ENCODE assay signal across 15 mouse cellular contexts in genomic region chr8:90245187-90245586, GRCm38 (mm10).
DNase-seq lines count a peak whose midpoint lies in the region; ATAC-seq lines count a peak whose summit lies in the region.
"Had no signal": no experiment of that assay in that cellular context is flagged by ENCODE, and none has a peak within 500 bp of the region (broad histone marks: within the 10 kb centered on the region; RNA-seq: fewer than 3 reads in every experiment).

No protein-coding gene starts in this region.

- DNase-seq in limb, embryonic 10.5 days (ENCODE audit: low spot score), result no peak
- DNase-seq in hindbrain, embryonic 11.5 days (ENCODE audit: low spot score), result no peak
- DNase-seq in midbrain, embryonic 11.5 days (ENCODE audit: low spot score, missing footprints), result peak; percentile 91
- no peak for DNase-seq in gastrocnemius, postnatal 4 days (ENCODE audit: low spot score in 2 of 2)
- no peak for DNase-seq in gastrocnemius, postnatal 36 days
- DNase-seq in adipocyte (ENCODE audit: low spot score), result no peak
- DNase-seq: adrenal gland, postnatal 10 days; lung, embryonic 14.5 days; right cerebral cortex, postnatal 14 days had no signal

- H3K27me3 ChIP-seq in limb, embryonic 12.5 days, result peaks cover 24% of the 10 kb centered on the region
- peaks cover 15% of the 10 kb centered on the region; the same call in 1 of the 2 replicates for H3K27me3 ChIP-seq in limb, embryonic 10.5 days (ENCODE audit: low read depth, poor library complexity, severe bottlenecking)
- H3K27me3 ChIP-seq in hindbrain, embryonic 11.5 days (ENCODE audit: control insufficient read depth, insufficient read depth, low read length), result no peaks in the 10 kb centered on the region
- H3K27me3 ChIP-seq in midbrain, embryonic 11.5 days (ENCODE audit: control insufficient read depth, insufficient read depth, low read length), result no peaks in the 10 kb centered on the region
- H3K27me3 ChIP-seq in neural tube, embryonic 13.5 days, result no peaks in the 10 kb centered on the region
- H3K27me3 ChIP-seq: CH12.LX; heart, embryonic 13.5 days; liver, embryonic 12.5 days had no signal

- 0 out of 2 replicates have a peak overlapping the region, but pooled peaks have one; percentile 7 for H3K4me2 ChIP-seq in limb, embryonic 12.5 days
- no peak overlapping the region; the same call in 1 of the 2 replicates for H3K4me2 ChIP-seq in hindbrain, embryonic 11.5 days (replicated peaks; ENCODE audit: low read depth, low read length)
- no peak overlapping the region for H3K4me2 ChIP-seq in midbrain, embryonic 11.5 days
- H3K4me2 ChIP-seq in neural tube, embryonic 13.5 days, result 0 out of 2 replicates have a peak overlapping the region, but pooled peaks have one; percentile 5
- H3K4me2 ChIP-seq: heart, embryonic 13.5 days; liver, embryonic 12.5 days; lung, embryonic 14.5 days had no signal

- WGBS in limb, embryonic 12.5 days, result 59% methylated on average over 5 of the region's 5 CpGs
- WGBS in limb, embryonic 10.5 days, result 75% methylated on average over 5 of the region's 5 CpGs
- WGBS in hindbrain, embryonic 11.5 days, result 46% methylated on average over 5 of the region's 5 CpGs
- 51% methylated on average over 5 of the region's 5 CpGs for whole genome bisulfite sequencing in midbrain, embryonic 11.5 days
- 29% methylated on average over 5 of the region's 5 CpGs for WGBS in neural tube, embryonic 13.5 days

- H3K9me3 ChIP-seq in limb, embryonic 12.5 days, result no peaks in the 10 kb centered on the region
- no peaks in the 10 kb centered on the region for H3K9me3 ChIP-seq in limb, embryonic 10.5 days (replicated peaks)
- H3K9me3 ChIP-seq in hindbrain, embryonic 11.5 days (ENCODE audit: control insufficient read depth, low read length), result no peaks in the 10 kb centered on the region
- no peaks in the 10 kb centered on the region for H3K9me3 ChIP-seq in midbrain, embryonic 11.5 days (ENCODE audit: control insufficient read depth, low read length)
- H3K9me3 ChIP-seq in neural tube, embryonic 13.5 days, result no peaks in the 10 kb centered on the region
- H3K9me3 ChIP-seq: heart, embryonic 13.5 days; liver, embryonic 12.5 days had no signal

- H3K27ac ChIP-seq in limb, embryonic 12.5 days, result no peak overlapping the region
- H3K27ac ChIP-seq in limb, embryonic 10.5 days, result no peak overlapping the region
- peak overlapping the region; percentile 87 for H3K27ac ChIP-seq in hindbrain, embryonic 11.5 days (ENCODE audit: low read depth, low read length)
- peak overlapping the region; percentile 49 for H3K27ac ChIP-seq in midbrain, embryonic 11.5 days (ENCODE audit: low read depth, low read length)
- H3K27ac ChIP-seq in neural tube, embryonic 13.5 days (replicated peaks), result peak overlapping the region; percentile 84
- H3K27ac ChIP-seq: heart, embryonic 13.5 days; liver, embryonic 12.5 days; stomach, postnatal 0 days had no signal

- ATAC-seq in limb, embryonic 12.5 days (ENCODE audit: insufficient number of reproducible peaks, insufficient read depth, low FRiP score, low TSS enrichment, low read depth), result no peak
- 0 out of 2 replicates have a peak, but pooled peaks have one; percentile 29 for ATAC-seq in hindbrain, embryonic 11.5 days (ENCODE audit: low FRiP score)
- ATAC-seq in midbrain, embryonic 11.5 days (ENCODE audit: low FRiP score), result no peak
- ATAC-seq in neural tube, embryonic 13.5 days (ENCODE audit: low read depth), result no peak; the same call in 1 of the 2 replicates
- ATAC-seq: liver, embryonic 12.5 days had no signal

- peaks cover 9% of the 10 kb centered on the region for H3K36me3 ChIP-seq in limb, embryonic 12.5 days
- peaks cover 8% of the 10 kb centered on the region for H3K36me3 ChIP-seq in limb, embryonic 10.5 days
- H3K36me3 ChIP-seq in hindbrain, embryonic 11.5 days (ENCODE audit: control insufficient read depth, insufficient read depth, low read length), result 0 out of 2 replicates have a peak, but pooled peaks cover 3% of the 10 kb centered on the region
- peaks cover 5% of the 10 kb centered on the region; the same call in 1 of the 2 replicates for H3K36me3 ChIP-seq in midbrain, embryonic 11.5 days (ENCODE audit: control insufficient read depth, insufficient read depth, low read length)
- H3K36me3 ChIP-seq in neural tube, embryonic 13.5 days, result peaks cover 12% of the 10 kb centered on the region
- H3K36me3 ChIP-seq: liver, embryonic 12.5 days had no signal

- H3K4me3 ChIP-seq in limb, embryonic 12.5 days (replicated peaks), result no peak overlapping the region
- H3K4me3 ChIP-seq in limb, embryonic 10.5 days, result no peak overlapping the region
- no peak overlapping the region for H3K4me3 ChIP-seq in hindbrain, embryonic 11.5 days (ENCODE audit: low read depth, low read length)
- H3K4me3 ChIP-seq in midbrain, embryonic 11.5 days (ENCODE audit: low read depth, low read length), result no peak overlapping the region
- H3K4me3 ChIP-seq in neural tube, embryonic 13.5 days, result no peak overlapping the region
- H3K4me3 ChIP-seq: heart, embryonic 13.5 days; liver, embryonic 12.5 days had no signal

- intact Hi-C loops in gastrocnemius, postnatal 36 days (cut with DNase I), result no loop called here

- H3K9ac ChIP-seq in limb, embryonic 12.5 days (replicated peaks), result no peak overlapping the region
- H3K9ac ChIP-seq in hindbrain, embryonic 11.5 days (ENCODE audit: low read depth, low read length), result no peak overlapping the region
- no peak overlapping the region for H3K9ac ChIP-seq in midbrain, embryonic 11.5 days (ENCODE audit: low read length)
- no peak overlapping the region for H3K9ac ChIP-seq in neural tube, embryonic 13.5 days
- H3K9ac ChIP-seq: heart, embryonic 13.5 days; liver, embryonic 12.5 days; lung, embryonic 14.5 days had no signal

- H3K4me1 ChIP-seq in limb, embryonic 12.5 days (replicated peaks), result peaks cover 16% of the 10 kb centered on the region
- H3K4me1 ChIP-seq in limb, embryonic 10.5 days, result peaks cover 17% of the 10 kb centered on the region
- H3K4me1 ChIP-seq in hindbrain, embryonic 11.5 days (replicated peaks; ENCODE audit: control insufficient read depth, insufficient read depth, low read length), result 0 out of 2 replicates have a peak, but pooled peaks cover 9% of the 10 kb centered on the region
- H3K4me1 ChIP-seq in midbrain, embryonic 11.5 days (ENCODE audit: control insufficient read depth, insufficient read depth, low read length), result peaks cover 17% of the 10 kb centered on the region
- H3K4me1 ChIP-seq in neural tube, embryonic 13.5 days (replicated peaks), result peaks cover 70% of the 10 kb centered on the region
- H3K4me1 ChIP-seq: liver, embryonic 12.5 days had no signal

Comparison
In these comparisons a context has a peak if more than half of its experiments do, and no peak if none do; other contexts are left out.
1. H3K27ac ChIP-seq: peak in hindbrain, embryonic 11.5 days (single experiment), midbrain, embryonic 11.5 days (single experiment) and neural tube, embryonic 13.5 days (single experiment); none in limb, embryonic 12.5 days (single experiment) and limb, embryonic 10.5 days (single experiment).
2. H3K4me2 ChIP-seq: peak in limb, embryonic 12.5 days (single experiment) and neural tube, embryonic 13.5 days (single experiment); none in hindbrain, embryonic 11.5 days (single experiment) and midbrain, embryonic 11.5 days (single experiment).